Mouse (Mus musculus) spleen, adult 2 months (tissue): ENCODE measurements around the gene Cyp26a1. TPM values are rescaled to one million over a fixed set of nuclear protein-coding genes. Genes with fewer than 3 reads are reported as not detected.

Source experiments
- DNase-seq, 2 experiments: peaks; one replicate each; pipeline versions ENCODE4 v3.0.0 to v3.0.0-alpha.2; 2012 to 2021; ENCODE audit warnings: low spot score in 2 of 2, low read depth in 1 of 2
- H3K27ac ChIP-seq: fragments of 200-500 bp; 2 replicates; pipeline ENCODE4 v1.5.1; 2012; ENCODE audit warnings: low read length, inconsistent platforms; ENCODE audit not compliant: insufficient read depth
- H3K27me3 ChIP-seq: fragments of 200-500 bp; 2 replicates; pipeline ENCODE4 v1.6.1; 2012; ENCODE audit warnings: mild to moderate bottlenecking, moderate library complexity, low read length, inconsistent platforms; ENCODE audit not compliant: control insufficient read depth, insufficient read depth
- H3K36me3 ChIP-seq: fragments of 200-500 bp; 2 replicates; pipeline ENCODE4 v1.6.1; 2012; ENCODE audit warnings: mild to moderate bottlenecking, low read length, inconsistent platforms; ENCODE audit not compliant: control insufficient read depth, insufficient read depth
- H3K4me1 ChIP-seq: fragments of 200-500 bp; 2 replicates; pipeline ENCODE4 v1.6.1; 2011; ENCODE audit warnings: inconsistent platforms; ENCODE audit not compliant: control insufficient read depth, insufficient read depth, insufficient read length
- H3K4me3 ChIP-seq: fragments of 200-500 bp; 2 replicates; pipeline ENCODE4 v1.5.1; 2011; ENCODE audit warnings: mild to moderate bottlenecking, inconsistent platforms; ENCODE audit not compliant: insufficient read depth, insufficient read length; ENCODE audit errors: extremely low read depth
- CTCF ChIP-seq: fragments of 200-500 bp; IDR thresholded peaks from 2 replicates; pipeline ENCODE4 v1.5.1; 2011; ENCODE audit warnings: mild to moderate bottlenecking, inconsistent platforms; ENCODE audit not compliant: insufficient read depth, insufficient read length, insufficient replicate concordance; ENCODE audit errors: extremely low read depth
- POLR2A ChIP-seq: fragments of 200-500 bp; IDR thresholded peaks from 2 replicates; pipeline ENCODE4 v1.6.1; 2011; ENCODE audit warnings: low read depth, low read length, inconsistent platforms
- WGBS: fragments of 180-500 bp; shearing (Covaris S2); methylation state at CpG from one replicate; pipeline ENCODE4 v1.1.7; 2018; 5-methylcytosine and 5-hydroxymethylcytosine counted together
- polyA plus RNA-seq: library from polyadenylated mRNA; depleted of rRNA; stranded (reverse); fragments of >200 nt; gene quantifications from 2 replicates; pipeline ENCODE4 v1.2.3, GENCODE M21; 2012

The Cyp26a1 gene
- polyA plus RNA-seq, 1 experiment: 0.29 TPM

- no peak overlapping the region for H3K4me3 ChIP-seq
- DNase-seq: no peak
- TF ChIP-seq CTCF (no peak), POLR2A (no peak)
- 80% methylated on average over 1 of the region's 1 CpGs for WGBS
- no peaks in the 10 kb centered on the region for H3K36me3 ChIP-seq
- H3K4me1 ChIP-seq: no peaks in the 10 kb centered on the region
- H3K27ac ChIP-seq: no peak overlapping the region
- H3K27me3 ChIP-seq: no peaks in the 10 kb centered on the region
Measured at GRCm38 (mm10) chr19:37715980-37716379, 18.4 kb downstream of the Cyp26a1 start.

GRCm38 (mm10) chr19:37716524-37717175, 19.1 kb downstream of the Cyp26a1 start:
- DNase-seq: no peak

GRCm38 (mm10) chr19:37719166-37719565, 21.6 kb downstream of the Cyp26a1 start:
- Histone ChIP-seq H3K27ac (no peak overlapping the region), H3K27me3 (no peaks in the 10 kb centered on the region), H3K4me3 (no peak overlapping the region), H3K4me1 (no peaks in the 10 kb centered on the region), H3K36me3 (no peaks in the 10 kb centered on the region)
- WGBS: 85% methylated on average over 1 of the region's 1 CpGs
- TF ChIP-seq CTCF (no peak), POLR2A (no peak)
- DNase-seq: no peak

More at GRCm38 (mm10) chr19:37716524-37717175, 19.1 kb downstream of the Cyp26a1 start:
- WGBS: 94% methylated on average over 12 of the region's 12 CpGs
- Histone ChIP-seq H3K4me1 (no peaks in the 10 kb centered on the region), H3K27me3 (no peaks in the 10 kb centered on the region), H3K4me3 (no peak overlapping the region), H3K36me3 (no peaks in the 10 kb centered on the region), H3K27ac (no peak overlapping the region)
- TF ChIP-seq POLR2A: no peak
- TF ChIP-seq CTCF: no peak

GRCm38 (mm10) chr19:37724591-37724990, 27.0 kb downstream of the Cyp26a1 start:
- Histone ChIP-seq H3K27ac (no peak overlapping the region), H3K4me1 (no peaks in the 10 kb centered on the region), H3K4me3 (no peak overlapping the region), H3K27me3 (no peaks in the 10 kb centered on the region), H3K36me3 (no peaks in the 10 kb centered on the region)
- 94% methylated on average over 5 of the region's 5 CpGs for WGBS
- TF ChIP-seq CTCF (no peak), POLR2A (no peak)
- DNase-seq: no peak

GRCm38 (mm10) chr19:37726585-37726984, 29.0 kb downstream of the Cyp26a1 start:
- H3K36me3 ChIP-seq: no peaks in the 10 kb centered on the region
- H3K4me1 ChIP-seq: no peaks in the 10 kb centered on the region
- no peak for TF ChIP-seq CTCF
- no peak for TF ChIP-seq POLR2A
- H3K27me3 ChIP-seq: no peaks in the 10 kb centered on the region
- H3K27ac ChIP-seq: no peak overlapping the region
- H3K4me3 ChIP-seq: no peak overlapping the region
- WGBS: 87% methylated on average over 7 of the region's 7 CpGs
- DNase-seq: no peak

GRCm38 (mm10) chr19:37727366-37727765, 29.8 kb downstream of the Cyp26a1 start:
- Histone ChIP-seq H3K27me3 (no peaks in the 10 kb centered on the region), H3K4me1 (no peaks in the 10 kb centered on the region), H3K27ac (no peak overlapping the region), H3K4me3 (no peak overlapping the region), H3K36me3 (no peaks in the 10 kb centered on the region)
- no peak for TF ChIP-seq CTCF
- TF ChIP-seq POLR2A: no peak
- DNase-seq: no peak
- WGBS: 89% methylated on average over 2 of the region's 2 CpGs

- 86% methylated on average over 8 of the region's 8 CpGs for WGBS
- H3K36me3 ChIP-seq: no peaks in the 10 kb centered on the region
- no peak for DNase-seq
- H3K4me1 ChIP-seq: peaks cover 4% of the 10 kb centered on the region; the same call in 1 of the 2 replicates
- TF ChIP-seq POLR2A: no peak
- TF ChIP-seq CTCF: no peak
- no peak overlapping the region for H3K27ac ChIP-seq
- H3K27me3 ChIP-seq: no peaks in the 10 kb centered on the region
- H3K4me3 ChIP-seq: no peak overlapping the region
Measured at GRCm38 (mm10) chr19:37735426-37735825, 37.8 kb downstream of the Cyp26a1 start.
